Mouse (Mus musculus) midbrain, embryonic 14.5 days (tissue): Measurements from ENCODE around the gene Bcar3. TPM values are rescaled to one million over a fixed set of nuclear protein-coding genes. Genes with fewer than 3 reads are reported as not detected.

Experiments used
- ATAC-seq: fragments of 200-750 bp; cut with Nextera tagmentation; 2 replicates; pipeline ENCODE4 v1.8.0; 2017; ENCODE audit warnings: moderate number of reproducible peaks, moderate library complexity; ENCODE audit not compliant: low FRiP score, low TSS enrichment
- DNase-seq: peaks from one replicate; pipeline ENCODE4 v3.0.0-alpha.2; 2015
- H3K27ac ChIP-seq: fragments of 300-500 bp; sonication (generic); replicated peaks from 2 replicates; pipeline ENCODE4 v1.5.1; 2014; ENCODE audit warnings: mild to moderate bottlenecking, low read depth, low read length, moderate library complexity
- H3K27me3 ChIP-seq: fragments of 300-500 bp; sonication (generic); 2 replicates; pipeline ENCODE4 v1.6.1; 2014; ENCODE audit warnings: low read length, control low read depth, mixed read lengths; ENCODE audit not compliant: control insufficient read depth, insufficient read depth
- H3K36me3 ChIP-seq: fragments of 300-500 bp; sonication (generic); 2 replicates; pipeline ENCODE4 v1.6.1; 2014; ENCODE audit warnings: low read length, control low read depth; ENCODE audit not compliant: control insufficient read depth, insufficient read depth
- H3K4me1 ChIP-seq: fragments of 300-500 bp; sonication (generic); 2 replicates; pipeline ENCODE4 v1.6.1; 2014; ENCODE audit warnings: mild to moderate bottlenecking, antibody characterized with exemption, low read length, control low read depth; ENCODE audit not compliant: control insufficient read depth, insufficient read depth
- H3K4me2 ChIP-seq: fragments of 300-500 bp; sonication (generic); 2 replicates; pipeline ENCODE4 v1.6.1; 2014; ENCODE audit warnings: mild to moderate bottlenecking, low read length, moderate library complexity
- H3K4me3 ChIP-seq: fragments of 300-500 bp; sonication (generic); replicated peaks from 2 replicates; pipeline ENCODE4 v1.5.1; 2014; ENCODE audit warnings: low read depth, low read length
- H3K9ac ChIP-seq: fragments of 300-500 bp; sonication (generic); replicated peaks from 2 replicates; pipeline ENCODE4 v1.6.1; 2014; ENCODE audit warnings: mild to moderate bottlenecking, low read length, moderate library complexity
- H3K9me3 ChIP-seq: fragments of 300-500 bp; sonication (generic); 2 replicates; pipeline ENCODE4 v1.6.1; 2016; ENCODE audit warnings: low read length, control low read depth, mixed read lengths; ENCODE audit not compliant: control insufficient read depth
- WGBS: fragments of 180-500 bp; shearing (Covaris S2); extraction: QIAGEN DNeasy Blood & Tissue Kit; methylation state at CpG from one replicate; pipeline ENCODE4 v1.1.7; 2014; 5-methylcytosine and 5-hydroxymethylcytosine counted together
- polyA plus RNA-seq: library from polyadenylated mRNA; unstranded; fragments of >200 nt; fragmentation: Nextera tagmentation; extraction: Ambion mirVana; gene quantifications from 2 replicates; pipeline ENCODE4 v1.2.1, GENCODE M21; 2014

The Bcar3 gene
- polyA plus RNA-seq, 1 experiment from 2014 or later, result 6.4 TPM

GRCm38 (mm10) chr3:122337992-122338391 lies 44.1 kb downstream of the Bcar3 start:
- H3K27me3 ChIP-seq, result no peaks in the 10 kb centered on the region
- ATAC-seq (no peak), DNase-seq (no peak)
- no peaks in the 10 kb centered on the region for H3K36me3 ChIP-seq
- no peak overlapping the region for H3K9ac ChIP-seq
- no peaks in the 10 kb centered on the region for H3K4me1 ChIP-seq
- H3K4me3 ChIP-seq, result no peak overlapping the region
- no peaks in the 10 kb centered on the region for H3K9me3 ChIP-seq
- H3K4me2 ChIP-seq, result no peak overlapping the region
- WGBS, result 80% methylated on average over 5 of the region's 5 CpGs
- no peak overlapping the region for H3K27ac ChIP-seq

GRCm38 (mm10) chr3:122338897-122339296 lies 45.0 kb downstream of the Bcar3 start:
- H3K4me2 ChIP-seq, result no peak overlapping the region
- H3K9ac ChIP-seq, result no peak overlapping the region
- no peak overlapping the region for H3K27ac ChIP-seq
- H3K4me3 ChIP-seq, result no peak overlapping the region
- H3K36me3 ChIP-seq, result no peaks in the 10 kb centered on the region
- no peaks in the 10 kb centered on the region for H3K9me3 ChIP-seq
- ATAC-seq (no peak), DNase-seq (no peak)
- H3K4me1 ChIP-seq, result no peaks in the 10 kb centered on the region
- WGBS, result 94% methylated on average over 7 of the region's 7 CpGs
- H3K27me3 ChIP-seq, result no peaks in the 10 kb centered on the region

DNA sequence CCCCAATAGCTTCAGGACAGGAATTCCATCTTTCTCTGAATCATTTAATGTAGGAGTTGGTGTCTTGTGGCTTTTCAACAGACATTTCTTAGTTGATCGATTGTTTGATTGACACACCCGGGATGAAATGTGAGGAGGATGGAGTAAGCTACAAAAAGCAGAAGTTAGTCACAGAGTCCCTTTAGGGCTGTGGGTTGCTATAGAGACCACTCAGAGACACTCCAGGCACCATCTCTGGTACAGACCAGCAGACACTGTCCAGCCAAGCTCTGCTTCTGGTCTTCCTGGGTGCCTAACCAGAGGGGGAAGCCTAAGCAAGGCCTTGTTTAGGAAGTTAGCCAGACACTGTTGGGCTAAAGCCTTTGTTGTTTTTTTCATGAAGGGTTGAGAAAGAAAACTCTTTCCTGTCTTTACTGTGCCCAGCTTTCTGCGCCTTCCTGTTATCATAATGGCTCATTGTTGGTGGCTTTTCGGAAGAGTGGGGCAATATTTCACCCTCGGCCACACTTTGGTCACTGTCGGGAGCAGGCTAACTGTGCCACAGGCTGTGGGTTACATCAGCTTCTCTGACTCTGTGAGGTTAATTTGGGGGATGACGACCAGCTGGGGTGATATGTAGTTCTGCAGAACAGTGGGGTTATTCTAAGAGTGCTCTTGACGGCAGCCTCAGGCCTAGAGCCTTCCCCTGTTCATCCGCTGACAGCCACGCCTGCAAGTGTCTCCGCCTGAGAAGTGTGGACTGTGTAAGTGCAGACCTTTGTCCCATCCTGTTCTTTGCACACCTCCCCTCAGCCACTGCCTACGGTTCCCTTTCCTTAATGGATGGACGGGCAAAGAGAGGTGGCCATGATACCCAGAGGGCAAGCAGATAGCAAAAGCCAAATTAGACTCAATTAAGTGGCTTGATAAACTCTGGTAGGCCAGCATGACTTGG lies 46.5 kb downstream of the Bcar3 start:
- H3K36me3 ChIP-seq, result no peaks in the 10 kb centered on the region

DNA sequence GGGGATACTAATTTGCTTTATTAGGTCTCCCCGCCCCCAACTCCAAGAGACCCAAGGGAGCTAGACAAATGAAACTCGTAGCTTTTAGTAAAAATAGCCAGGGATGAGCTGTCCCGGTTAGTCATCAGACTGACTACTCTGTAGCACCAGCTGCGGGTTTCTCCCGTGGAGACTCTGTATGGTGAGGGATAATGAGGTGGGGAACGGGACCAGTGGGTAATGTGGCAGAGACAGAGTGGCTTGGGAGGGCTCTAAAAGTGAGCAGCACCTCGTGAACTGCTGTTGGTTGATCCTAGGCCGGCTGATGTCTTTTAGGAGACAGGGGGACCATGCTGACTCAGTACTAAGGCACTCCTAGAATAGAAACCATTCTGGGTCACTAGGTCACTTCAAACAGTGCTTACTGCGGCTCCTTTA lies 49.5 kb downstream of the Bcar3 start:
- no peaks in the 10 kb centered on the region for H3K36me3 ChIP-seq
- no peaks in the 10 kb centered on the region for H3K9me3 ChIP-seq
- no peak overlapping the region for H3K4me3 ChIP-seq
- H3K9ac ChIP-seq, result no peak overlapping the region
- H3K27ac ChIP-seq, result no peak overlapping the region
- H3K4me1 ChIP-seq, result no peaks in the 10 kb centered on the region
- WGBS, result 76% methylated on average over 9 of the region's 9 CpGs
- H3K27me3 ChIP-seq, result no peaks in the 10 kb centered on the region
- ATAC-seq (no peak), DNase-seq (no peak)
- no peak overlapping the region for H3K4me2 ChIP-seq

More for the DNA sequence above, 46.5 kb downstream of the Bcar3 start:
- no peak overlapping the region for H3K9ac ChIP-seq
- H3K27ac ChIP-seq, result no peak overlapping the region
- WGBS, result 85% methylated on average over 13 of the region's 13 CpGs
- H3K9me3 ChIP-seq, result no peaks in the 10 kb centered on the region
- H3K4me3 ChIP-seq, result no peak overlapping the region
- H3K4me1 ChIP-seq, result no peaks in the 10 kb centered on the region
- no peak for DNase-seq
- H3K27me3 ChIP-seq, result no peaks in the 10 kb centered on the region
- H3K4me2 ChIP-seq, result no peak overlapping the region
- no peak for ATAC-seq

DNA sequence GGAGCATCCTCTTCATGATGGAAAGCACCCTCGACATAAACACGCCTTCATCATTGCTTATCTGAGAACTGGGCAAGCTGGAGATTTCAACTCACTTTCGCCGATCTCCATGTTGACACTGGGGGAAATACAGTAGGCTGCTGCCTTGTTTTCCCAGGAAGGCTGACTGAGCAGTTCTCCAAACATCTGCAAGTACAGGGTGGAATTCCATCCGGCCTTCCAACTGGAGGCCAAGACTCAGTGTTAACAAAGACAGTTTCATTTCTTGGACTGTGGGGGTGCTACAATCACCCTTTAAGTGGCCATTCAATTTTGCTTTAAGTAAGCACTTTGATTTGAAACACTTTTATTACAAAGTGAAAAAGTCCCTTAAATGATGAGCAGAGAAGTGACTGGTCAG lies 50.4 kb downstream of the Bcar3 start:
- no peak overlapping the region for H3K4me3 ChIP-seq
- H3K27ac ChIP-seq, result no peak overlapping the region
- H3K9me3 ChIP-seq, result no peaks in the 10 kb centered on the region
- DNase-seq (no peak), ATAC-seq (no peak)
- 90% methylated on average over 5 of the region's 5 CpGs for WGBS
- no peak overlapping the region for H3K9ac ChIP-seq
- no peaks in the 10 kb centered on the region for H3K36me3 ChIP-seq
- no peaks in the 10 kb centered on the region for H3K27me3 ChIP-seq
- H3K4me2 ChIP-seq, result no peak overlapping the region
- H3K4me1 ChIP-seq, result no peaks in the 10 kb centered on the region

DNA sequence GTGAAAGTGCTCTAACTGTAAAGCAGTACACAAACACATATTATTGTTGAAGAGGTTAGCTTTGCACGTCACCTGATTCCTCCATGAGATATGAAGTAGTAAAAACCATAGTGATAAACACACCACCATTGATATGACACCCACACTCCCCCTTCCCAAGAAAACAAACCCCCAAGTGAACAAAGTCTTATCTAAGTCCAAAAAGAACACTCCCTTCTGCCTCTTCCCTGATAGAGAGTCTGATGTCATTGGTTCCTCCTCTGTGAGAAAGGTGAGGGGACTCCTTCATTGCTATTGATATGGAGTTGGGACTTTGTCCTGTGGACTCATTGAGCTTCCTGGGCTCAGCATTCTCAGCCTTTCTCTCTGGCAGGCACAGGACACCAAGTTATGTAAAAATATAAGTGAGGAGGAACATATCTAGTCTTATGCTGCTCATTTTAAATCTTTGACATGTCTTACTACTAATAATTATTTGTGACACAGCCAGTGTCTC lies 52.1 kb downstream of the Bcar3 start:
- no peaks in the 10 kb centered on the region for H3K27me3 ChIP-seq
- H3K9me3 ChIP-seq, result no peaks in the 10 kb centered on the region
- no peaks in the 10 kb centered on the region for H3K36me3 ChIP-seq
- H3K4me1 ChIP-seq, result no peaks in the 10 kb centered on the region
- no peak overlapping the region for H3K4me2 ChIP-seq
- H3K4me3 ChIP-seq, result no peak overlapping the region
- 100% methylated on average over 1 of the region's 1 CpGs for WGBS
- H3K9ac ChIP-seq, result no peak overlapping the region
- DNase-seq, result no peak
- ATAC-seq, result no peak
- H3K27ac ChIP-seq, result no peak overlapping the region

DNA sequence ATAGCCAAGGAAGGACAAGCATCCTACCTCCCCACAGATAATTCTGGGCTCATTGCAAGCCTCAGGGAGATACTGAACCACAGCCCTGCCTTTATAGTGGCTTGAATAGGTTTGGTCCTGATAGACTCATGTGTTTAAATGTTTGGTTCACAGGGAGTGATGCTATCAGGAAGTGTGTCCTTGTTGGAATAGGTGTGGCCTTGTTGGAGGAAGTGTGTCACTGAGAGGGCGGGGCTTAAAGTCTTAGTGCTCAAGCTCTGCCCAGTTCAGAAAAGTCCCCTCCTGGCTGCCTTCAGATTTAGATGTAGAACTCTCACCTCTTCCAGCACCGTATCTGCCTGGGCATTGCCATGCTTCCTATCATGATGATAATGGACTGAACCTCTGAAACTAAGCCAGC lies 52.7 kb downstream of the Bcar3 start:
- Histone ChIP-seq H3K36me3 (no peaks in the 10 kb centered on the region), H3K4me2 (no peak overlapping the region), H3K9ac (no peak overlapping the region), H3K9me3 (no peaks in the 10 kb centered on the region), H3K27ac (no peak overlapping the region), H3K27me3 (no peaks in the 10 kb centered on the region), H3K4me1 (no peaks in the 10 kb centered on the region), H3K4me3 (no peak overlapping the region)
- WGBS, result 90% methylated on average over 2 of the region's 2 CpGs
- no peak for DNase-seq
- no peak for ATAC-seq

DNA sequence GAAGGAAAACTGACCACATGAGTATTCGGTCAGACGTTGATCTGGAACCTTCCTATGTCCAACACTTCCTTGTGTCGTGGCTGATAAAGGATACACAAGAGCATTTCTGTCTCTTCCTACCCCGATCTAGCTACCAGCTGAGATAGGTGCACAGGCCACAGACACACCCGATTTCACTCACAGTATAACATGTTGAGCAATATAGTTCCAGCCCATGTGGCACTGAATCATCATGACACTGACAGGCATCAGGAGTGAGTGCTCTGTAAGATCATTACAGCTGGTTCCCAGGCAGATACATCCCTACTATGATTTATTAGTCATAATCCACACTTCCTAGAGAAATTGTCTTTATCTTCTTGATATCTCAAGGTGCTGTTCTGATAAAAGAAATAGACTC lies 54.7 kb downstream of the Bcar3 start:
- no peaks in the 10 kb centered on the region for H3K36me3 ChIP-seq
- no peak overlapping the region for H3K9ac ChIP-seq
- ATAC-seq (no peak), DNase-seq (no peak)
- H3K4me3 ChIP-seq, result no peak overlapping the region
- H3K27me3 ChIP-seq, result no peaks in the 10 kb centered on the region
- WGBS, result 93% methylated on average over 5 of the region's 5 CpGs
- no peaks in the 10 kb centered on the region for H3K4me1 ChIP-seq
- H3K9me3 ChIP-seq, result no peaks in the 10 kb centered on the region
- H3K4me2 ChIP-seq, result no peak overlapping the region
- no peak overlapping the region for H3K27ac ChIP-seq

DNA sequence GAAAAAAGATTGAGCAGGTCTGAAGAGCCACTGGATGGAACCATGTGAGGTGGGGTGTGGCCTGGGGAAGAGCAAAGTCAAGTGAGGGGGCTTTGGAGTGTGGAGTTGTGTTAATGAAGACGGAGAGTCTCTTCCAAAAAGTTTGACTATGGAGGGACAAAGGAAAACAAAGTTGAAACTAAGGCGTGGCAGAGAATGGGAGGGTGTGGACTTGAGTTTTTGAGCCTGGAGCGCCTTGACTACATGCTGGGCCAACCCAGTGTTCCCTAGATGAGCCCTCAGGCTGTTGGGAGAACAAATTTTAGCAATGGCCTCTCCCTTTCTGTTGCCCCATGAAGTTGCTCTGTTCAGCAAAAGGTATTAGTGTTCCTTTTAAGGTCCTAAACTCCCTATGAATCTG lies 58.9 kb downstream of the Bcar3 start:
- ATAC-seq, result no peak
- no peaks in the 10 kb centered on the region for H3K9me3 ChIP-seq
- no peak for DNase-seq
- H3K4me2 ChIP-seq, result no peak overlapping the region
- no peak overlapping the region for H3K4me3 ChIP-seq
- no peaks in the 10 kb centered on the region for H3K36me3 ChIP-seq
- H3K27ac ChIP-seq, result no peak overlapping the region
- H3K4me1 ChIP-seq, result no peaks in the 10 kb centered on the region
- no peak overlapping the region for H3K9ac ChIP-seq
- WGBS, result 87% methylated on average over 3 of the region's 3 CpGs
- H3K27me3 ChIP-seq, result no peaks in the 10 kb centered on the region
